Mouse (Mus musculus) megakaryocyte-erythroid progenitor cell, adult 5-6 weeks (primary cell): ENCODE results near the gene Nrxn2. TPM values are rescaled to one million over a fixed set of nuclear protein-coding genes. Genes with fewer than 3 reads are reported as not detected.

Experiments used
- ATAC-seq: replicated peaks from 2 replicates; pipeline ENCODE4 v1.8.0; 2016; ENCODE audit warnings: mild to moderate bottlenecking, inconsistent platforms; ENCODE audit not compliant: severe bottlenecking, poor library complexity, low FRiP score, low TSS enrichment
- total RNA-seq, 2 experiments: library from RNA; stranded (forward) in 1 of 2; stranded (reverse) in 1 of 2; fragments of 200-1000, 215-1000 nt in 1 of 2; fragments of >200 nt in 1 of 2; fragmentation: Nextera tagmentation in 1 of 2; gene quantifications; 2 replicates each; pipeline ENCODE4 v1.2.3; 2014 to 2017

Nrxn2 gene
- total RNA-seq, 2 experiments from 2014 or later, result not detected

GRCm38 (mm10) chr19:6388006-6388405 lies 30.5 kb upstream of the Nrxn2 start:
- no peak for ATAC-seq

- ATAC-seq, result 0 out of 2 replicates have a peak, but pooled peaks have one; percentile 14
Observed at GRCm38 (mm10) chr19:6389803-6390202, 28.7 kb upstream of the Nrxn2 start.

- no peak for ATAC-seq
Observed at GRCm38 (mm10) chr19:6390251-6390650, 28.3 kb upstream of the Nrxn2 start.

GRCm38 (mm10) chr19:6392743-6393393 lies 25.7 kb upstream of the Nrxn2 start:
- ATAC-seq, result no peak

GRCm38 (mm10) chr19:6393637-6394036 lies 24.9 kb upstream of the Nrxn2 start:
- ATAC-seq, result no peak

- ATAC-seq, result no peak
Observed at GRCm38 (mm10) chr19:6396237-6396636, 22.3 kb upstream of the Nrxn2 start.

GRCm38 (mm10) chr19:6397582-6398249 lies 20.8 kb upstream of the Nrxn2 start:
- no peak for ATAC-seq

- ATAC-seq, result no peak
Observed at GRCm38 (mm10) chr19:6398447-6399284, 19.9 kb upstream of the Nrxn2 start.

GRCm38 (mm10) chr19:6399285-6400095 lies 19.0 kb upstream of the Nrxn2 start, which contains the start of gene Rasgrp2:
Rasgrp2 (plus strand) TSS chr19:6399340.
- no peak for ATAC-seq

GRCm38 (mm10) chr19:6400096-6401086 lies 18.1 kb upstream of the Nrxn2 start:
- no peak for ATAC-seq

GRCm38 (mm10) chr19:6401131-6401815 lies 17.3 kb upstream of the Nrxn2 start:
- peak; percentile 62; the same call in 1 of the 2 replicates for ATAC-seq

- no peak for ATAC-seq
Observed at GRCm38 (mm10) chr19:6401951-6402350, 16.6 kb upstream of the Nrxn2 start.

- no peak for ATAC-seq
Observed at GRCm38 (mm10) chr19:6403869-6404268, 14.7 kb upstream of the Nrxn2 start.

- ATAC-seq, result no peak
Observed at GRCm38 (mm10) chr19:6405433-6405832, 13.1 kb upstream of the Nrxn2 start.

GRCm38 (mm10) chr19:6407109-6407508 lies 11.4 kb upstream of the Nrxn2 start:
- ATAC-seq, result no peak

GRCm38 (mm10) chr19:6407816-6408510 lies 10.6 kb upstream of the Nrxn2 start:
- ATAC-seq, result no peak

GRCm38 (mm10) chr19:6408749-6409148 lies 9.8 kb upstream of the Nrxn2 start:
- ATAC-seq, result 0 out of 2 replicates have a peak, but pooled peaks have one; percentile 25
